Mouse (Mus musculus) ES-E14 (cell line): ENCODE data around the gene Foxn3.

ENCODE experiments used
- CHD2 ChIP-seq: IDR thresholded peaks from 2 replicates; pipeline ENCODE4 v1.6.1; 2014; ENCODE audit warnings: mild to moderate bottlenecking, low read depth, low read length, inconsistent platforms
- HCFC1 ChIP-seq: IDR thresholded peaks from 2 replicates; pipeline ENCODE4 v1.6.1; 2012; ENCODE audit warnings: low read length, inconsistent platforms, borderline replicate concordance; ENCODE audit not compliant: insufficient read depth
- MAFK ChIP-seq: IDR thresholded peaks from 2 replicates; pipeline ENCODE4 v1.6.1; 2014; ENCODE audit warnings: mild to moderate bottlenecking, low read depth, low read length, inconsistent platforms; ENCODE audit not compliant: insufficient read depth
- ZNF384 ChIP-seq: IDR thresholded peaks from 2 replicates; pipeline ENCODE4 v1.6.1; 2012; ENCODE audit warnings: low read depth, low read length, inconsistent platforms

- TF ChIP-seq ZNF384 (no peak), HCFC1 (no peak), CHD2 (no peak), MAFK (no peak)
Measured at GRCm38 (mm10) chr12:99263592-99264335, 299.6 kb downstream of the Foxn3 start.
